Mouse (Mus musculus) forebrain, embryonic 14.5 days (tissue): ENCODE results near the gene Lcn12. TPM values are rescaled to one million over a fixed set of nuclear protein-coding genes. Genes with fewer than 3 reads are reported as not detected.

Source experiments
- ATAC-seq: fragments of 200-750 bp; cut with Nextera tagmentation; 2 replicates; pipeline ENCODE4 v1.8.0; 2017; ENCODE audit warnings: mild to moderate bottlenecking, moderate library complexity
- DNase-seq: peaks from one replicate; pipeline ENCODE4 v3.0.0-alpha.2; 2015; ENCODE audit warnings: low spot score
- H3K27ac ChIP-seq: fragments of 300-500 bp; sonication (generic); 2 replicates; pipeline ENCODE4 v1.5.1; 2014; ENCODE audit warnings: low read depth, mild to moderate bottlenecking, control low read depth, low read length, moderate library complexity
- H3K27me3 ChIP-seq: fragments of 300-500 bp; sonication (generic); replicated peaks from 2 replicates; pipeline ENCODE4 v1.6.1; 2014; ENCODE audit warnings: low read length, control low read depth, mixed read lengths; ENCODE audit not compliant: control insufficient read depth, insufficient read depth
- H3K36me3 ChIP-seq: fragments of 300-500 bp; sonication (generic); 2 replicates; pipeline ENCODE4 v1.6.1; 2014; ENCODE audit warnings: low read length, control low read depth; ENCODE audit not compliant: control insufficient read depth, insufficient read depth
- H3K4me1 ChIP-seq: fragments of 300-500 bp; sonication (generic); 2 replicates; pipeline ENCODE4 v1.6.1; 2014; ENCODE audit warnings: antibody characterized with exemption, low read length, control low read depth; ENCODE audit not compliant: control insufficient read depth, insufficient read depth
- H3K4me2 ChIP-seq: fragments of 300-500 bp; sonication (generic); 2 replicates; pipeline ENCODE4 v1.6.1; 2014; ENCODE audit warnings: mild to moderate bottlenecking, control low read depth, low read length
- H3K4me3 ChIP-seq: fragments of 300-500 bp; sonication (generic); 2 replicates; pipeline ENCODE4 v1.5.1; 2014; ENCODE audit warnings: low read depth, low read length, control low read depth
- H3K9ac ChIP-seq: fragments of 300-500 bp; sonication (generic); 2 replicates; pipeline ENCODE4 v1.6.1; 2014; ENCODE audit warnings: mild to moderate bottlenecking, low read length, control low read depth, moderate library complexity
- H3K9me3 ChIP-seq: fragments of 300-500 bp; sonication (generic); replicated peaks from 2 replicates; pipeline ENCODE4 v1.6.1; 2016; ENCODE audit warnings: low read length, control low read depth, mixed read lengths; ENCODE audit not compliant: control insufficient read depth
- WGBS: fragments of 180-500 bp; shearing (Covaris S2); extraction: QIAGEN DNeasy Blood & Tissue Kit; methylation state at CpG from one replicate; pipeline ENCODE4 v1.1.7; 2014; 5-methylcytosine and 5-hydroxymethylcytosine counted together
- polyA plus RNA-seq: library from polyadenylated mRNA; unstranded; fragments of >200 nt; fragmentation: Nextera tagmentation; extraction: Ambion mirVana; gene quantifications from 2 replicates; pipeline ENCODE4 v1.2.1, GENCODE M21; 2014

Lcn12 gene
- polyA plus RNA-seq, 1 experiment from 2014 or later: not detected

GRCm38 (mm10) chr2:25509912-25510311 lies 16.2 kb upstream of the Lcn12 start:
- no peak overlapping the region for H3K4me2 ChIP-seq
- DNase-seq: no peak
- no peaks in the 10 kb centered on the region for H3K27me3 ChIP-seq
- WGBS: 70% methylated on average over 3 of the region's 3 CpGs
- no peaks in the 10 kb centered on the region for H3K4me1 ChIP-seq
- no peaks in the 10 kb centered on the region for H3K9me3 ChIP-seq
- H3K27ac ChIP-seq: no peak overlapping the region
- no peak overlapping the region for H3K9ac ChIP-seq
- peaks cover 11% of the 10 kb centered on the region for H3K36me3 ChIP-seq
- ATAC-seq: no peak
- H3K4me3 ChIP-seq: no peak overlapping the region

GRCm38 (mm10) chr2:25506964-25507363 lies 13.3 kb upstream of the Lcn12 start:
- Histone ChIP-seq H3K4me1 (no peaks in the 10 kb centered on the region; the same call in 1 of the 2 replicates), H3K4me3 (no peak overlapping the region), H3K9me3 (no peaks in the 10 kb centered on the region), H3K27ac (no peak overlapping the region), H3K27me3 (no peaks in the 10 kb centered on the region), H3K9ac (no peak overlapping the region), H3K4me2 (no peak overlapping the region), H3K36me3 (peaks cover 30% of the 10 kb centered on the region)
- DNase-seq: peak; percentile 4
- 33% methylated on average over 5 of the region's 5 CpGs for WGBS
- ATAC-seq: no peak

GRCm38 (mm10) chr2:25505860-25506259 lies 12.1 kb upstream of the Lcn12 start:
- DNase-seq (no peak), ATAC-seq (no peak)
- Histone ChIP-seq H3K9ac (no peak overlapping the region), H3K4me2 (no peak overlapping the region), H3K9me3 (no peaks in the 10 kb centered on the region), H3K4me1 (peaks cover 8% of the 10 kb centered on the region), H3K27me3 (no peaks in the 10 kb centered on the region), H3K27ac (no peak overlapping the region), H3K4me3 (no peak overlapping the region), H3K36me3 (peaks cover 30% of the 10 kb centered on the region)
- 96% methylated on average over 4 of the region's 4 CpGs for WGBS

- Histone ChIP-seq H3K4me3 (no peak overlapping the region), H3K9ac (no peak overlapping the region), H3K9me3 (no peaks in the 10 kb centered on the region), H3K27me3 (no peaks in the 10 kb centered on the region), H3K36me3 (peaks cover 30% of the 10 kb centered on the region), H3K4me1 (peaks cover 8% of the 10 kb centered on the region), H3K27ac (no peak overlapping the region), H3K4me2 (no peak overlapping the region)
- ATAC-seq (no peak), DNase-seq (no peak)
- WGBS: 93% methylated on average over 1 of the region's 1 CpGs
These were observed 11.3 kb upstream of the Lcn12 start for GRCm38 (mm10) chr2:25505000-25505399.

- Histone ChIP-seq H3K4me1 (peaks cover 8% of the 10 kb centered on the region), H3K36me3 (peaks cover 30% of the 10 kb centered on the region), H3K27me3 (no peaks in the 10 kb centered on the region), H3K4me3 (no peak overlapping the region), H3K9ac (no peak overlapping the region), H3K9me3 (no peaks in the 10 kb centered on the region), H3K4me2 (no peak overlapping the region), H3K27ac (no peak overlapping the region)
- WGBS: 96% methylated on average over 19 of the region's 19 CpGs
- DNase-seq (no peak), ATAC-seq (no peak)
These were observed 10.8 kb upstream of the Lcn12 start for GRCm38 (mm10) chr2:25504538-25504937.

GRCm38 (mm10) chr2:25502726-25503125 lies 9.0 kb upstream of the Lcn12 start:
- H3K4me3 ChIP-seq: no peak overlapping the region
- H3K27me3 ChIP-seq: no peaks in the 10 kb centered on the region
- no peak overlapping the region for H3K27ac ChIP-seq
- H3K9ac ChIP-seq: no peak overlapping the region
- no peak overlapping the region for H3K4me2 ChIP-seq
- peaks cover 8% of the 10 kb centered on the region for H3K4me1 ChIP-seq
- peaks cover 30% of the 10 kb centered on the region for H3K36me3 ChIP-seq
- ATAC-seq (no peak), DNase-seq (no peak)
- H3K9me3 ChIP-seq: no peaks in the 10 kb centered on the region
- 80% methylated on average over 3 of the region's 3 CpGs for WGBS

GRCm38 (mm10) chr2:25501593-25502486 lies 8.1 kb upstream of the Lcn12 start, which contains the start of gene C8g:
Gene C8g (minus strand): TSS chr2:25501719.
- peak within 1 kb of the TSS; percentile 65 for H3K27ac ChIP-seq
- ATAC-seq (no peak), DNase-seq (no peak)
- H3K27me3 ChIP-seq: no peaks in the 10 kb centered on the region
- H3K4me2 ChIP-seq: peak within 1 kb of the TSS; percentile 90
- H3K9ac ChIP-seq: peak within 1 kb of the TSS; percentile 95
- no peaks in the 10 kb centered on the region for H3K9me3 ChIP-seq
- H3K4me3 ChIP-seq: peak within 1 kb of the TSS; percentile 65
- 76% methylated on average over 20 of the region's 20 CpGs for WGBS
- peaks cover 8% of the 10 kb centered on the region for H3K4me1 ChIP-seq
- H3K36me3 ChIP-seq: peaks cover 30% of the 10 kb centered on the region

- peak within 1 kb of the TSS; percentile 95 for H3K9ac ChIP-seq
These were observed 7.1 kb upstream of the Lcn12 start, which contains the start of gene Fbxw5 for GRCm38 (mm10) chr2:25500576-25501405. Gene Fbxw5 (plus strand): TSS chr2:25500750.

More at GRCm38 (mm10) chr2:25500576-25501405, 7.1 kb upstream of the Lcn12 start, which contains the start of gene Fbxw5:
- peaks cover 27% of the 10 kb centered on the region for H3K36me3 ChIP-seq
- DNase-seq (peak; percentile 98), ATAC-seq (peak; percentile 92)
- peak within 1 kb of the TSS; percentile 65 for H3K27ac ChIP-seq
- peak within 1 kb of the TSS; percentile 65 for H3K4me3 ChIP-seq
- WGBS: under 1% methylated on average over 40 of the region's 44 CpGs
- peak within 1 kb of the TSS; percentile 90 for H3K4me2 ChIP-seq
- H3K4me1 ChIP-seq: peaks cover 8% of the 10 kb centered on the region
- H3K9me3 ChIP-seq: no peaks in the 10 kb centered on the region
- H3K27me3 ChIP-seq: no peaks in the 10 kb centered on the region
